Mouse (Mus musculus): Measurements from ENCODE around the gene Loxl1. TPM values are rescaled to one million over a fixed set of nuclear protein-coding genes. Genes with fewer than 3 reads are reported as not detected.

The Loxl1 gene
- polyA plus RNA-seq (2015; fragmentation: Nextera tagmentation; extraction: Ambion mirVana) = 54.6 and 78.1 TPM in 2 replicates

GRCm38 (mm10) chr9:58312944-58313359, at the start of gene Loxl1:
Loxl1 (minus strand) TSS chr9:58313186.
- no peaks in the 10 kb centered on the region for H3K36me3 ChIP-seq
- H3K27me3 ChIP-seq = no peaks in the 10 kb centered on the region; the same call in 1 of the 2 replicates
- WGBS = 1% methylated on average over 21 of the region's 21 CpGs
- peak; percentile 44; the same call in 1 of the 2 replicates for ATAC-seq (replicated peaks; ENCODE audit: insufficient number of reproducible peaks, insufficient read depth, low FRiP score, low read depth)
- H3K4me2 ChIP-seq = peak within 1 kb of the TSS; percentile 79
- no peaks in the 10 kb centered on the region for H3K9me3 ChIP-seq (replicated peaks)
- H3K9ac ChIP-seq = peak within 1 kb of the TSS; percentile 63
- H3K4me3 ChIP-seq = peak within 1 kb of the TSS; percentile 56
- H3K4me1 ChIP-seq (replicated peaks) = peaks cover 76% of the 10 kb centered on the region
- H3K27ac ChIP-seq = peak within 1 kb of the TSS; percentile 79

DNA sequence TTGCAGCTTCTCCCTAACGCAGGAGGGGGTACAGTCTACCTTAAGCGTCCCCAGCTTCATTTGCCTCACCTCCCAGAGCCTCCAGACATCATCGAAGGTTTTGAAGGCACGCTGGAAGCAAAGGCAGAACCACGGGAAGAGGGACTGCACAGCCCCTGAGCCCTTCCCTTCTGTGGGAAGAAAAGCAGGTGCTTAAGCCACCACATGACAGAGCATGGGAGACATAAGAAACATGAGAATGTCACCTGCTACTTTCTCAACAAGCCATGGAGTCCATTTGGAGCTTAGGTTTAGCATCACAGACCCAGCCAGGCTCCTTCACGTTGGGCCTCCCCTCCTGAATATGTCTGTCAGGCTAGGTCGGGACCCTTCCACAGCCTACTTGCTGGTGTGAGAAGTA, 49.0 kb upstream of the Loxl1 start:
- H3K9me3 ChIP-seq (replicated peaks) = no peaks in the 10 kb centered on the region
- no peak overlapping the region for H3K9ac ChIP-seq
- 71% methylated on average over 7 of the region's 7 CpGs for WGBS
- no peak overlapping the region for H3K4me3 ChIP-seq
- no peaks in the 10 kb centered on the region for H3K4me1 ChIP-seq (replicated peaks)
- H3K4me2 ChIP-seq = no peak overlapping the region
- no peak for ATAC-seq (replicated peaks; ENCODE audit: insufficient number of reproducible peaks, insufficient read depth, low FRiP score, low read depth)
- H3K27ac ChIP-seq = no peak overlapping the region
- H3K27me3 ChIP-seq = no peaks in the 10 kb centered on the region; the same call in 1 of the 2 replicates
- no peaks in the 10 kb centered on the region for H3K36me3 ChIP-seq

DNA sequence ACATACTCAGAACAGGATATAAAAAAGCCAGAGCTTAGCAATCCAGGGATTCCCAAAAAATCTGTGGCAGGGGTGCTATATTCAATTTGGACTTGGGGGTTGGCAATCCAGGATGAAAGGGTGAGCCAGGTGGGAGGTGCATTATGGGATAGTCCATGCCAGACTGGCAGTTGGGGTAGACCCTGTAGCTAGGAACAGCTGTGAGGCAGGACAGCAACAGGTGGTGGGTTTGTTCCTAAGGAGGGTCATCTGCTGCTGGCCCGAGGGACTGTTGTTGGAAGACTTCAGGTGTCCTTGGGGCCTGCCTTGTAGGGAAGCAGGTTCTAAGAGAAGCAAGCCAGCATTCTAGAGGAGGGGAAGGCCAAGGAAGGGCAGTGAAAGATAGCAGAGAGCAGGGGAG, 48.4 kb upstream of the Loxl1 start:
- Histone ChIP-seq H3K27me3 (no peaks in the 10 kb centered on the region; the same call in 1 of the 2 replicates), H3K9ac (no peak overlapping the region), H3K4me1 (replicated peaks) (no peaks in the 10 kb centered on the region), H3K4me3 (no peak overlapping the region), H3K36me3 (no peaks in the 10 kb centered on the region), H3K4me2 (no peak overlapping the region), H3K27ac (no peak overlapping the region), H3K9me3 (replicated peaks) (no peaks in the 10 kb centered on the region)
- ATAC-seq (replicated peaks; ENCODE audit: insufficient number of reproducible peaks, insufficient read depth, low FRiP score, low read depth) = no peak
- 94% methylated on average over 1 of the region's 1 CpGs for WGBS

DNA sequence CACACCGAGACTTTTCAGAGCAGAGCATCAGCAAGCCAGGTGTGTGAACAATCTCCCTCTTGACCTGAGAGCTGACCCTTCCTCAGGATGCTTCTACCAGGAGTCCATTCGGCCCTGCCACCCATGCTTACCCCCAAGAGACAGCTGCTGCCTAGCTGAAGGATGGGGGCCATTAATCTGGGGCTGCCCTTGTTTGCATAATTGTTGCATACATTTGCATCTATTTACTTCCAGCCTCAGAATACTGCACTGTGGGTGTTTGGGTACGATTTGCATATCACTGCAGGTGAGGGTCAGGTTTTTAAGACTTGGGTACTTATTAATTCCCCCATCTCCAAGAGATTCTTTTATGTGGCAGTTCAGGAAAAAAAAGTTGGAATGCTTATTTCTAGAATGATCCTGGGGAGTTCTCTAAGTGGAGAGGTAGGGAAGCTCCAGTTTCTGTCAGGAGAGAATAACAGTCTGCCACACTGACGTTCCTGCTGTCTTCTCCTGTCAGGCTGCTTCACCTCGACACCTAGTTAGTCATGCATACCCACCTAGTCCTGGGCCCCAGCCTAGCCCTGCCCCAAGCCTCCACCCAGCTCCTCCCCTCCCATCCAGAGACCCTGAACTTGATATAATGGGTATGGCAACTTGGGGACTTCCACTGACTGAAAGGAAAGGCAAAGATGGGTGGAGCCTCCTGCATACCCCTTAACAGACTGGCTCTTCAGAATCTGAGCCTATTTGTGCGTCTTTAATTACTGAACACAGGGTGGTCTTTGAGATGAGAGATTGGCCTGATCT, 42.5 kb upstream of the Loxl1 start:
- WGBS = 26% methylated on average over 6 of the region's 6 CpGs
- H3K27me3 ChIP-seq = no peaks in the 10 kb centered on the region
- no peaks in the 10 kb centered on the region for H3K36me3 ChIP-seq
- no peaks in the 10 kb centered on the region for H3K4me1 ChIP-seq (replicated peaks)
- H3K9ac ChIP-seq = no peak overlapping the region
- no peak overlapping the region for H3K4me2 ChIP-seq
- H3K9me3 ChIP-seq (replicated peaks) = no peaks in the 10 kb centered on the region
- H3K27ac ChIP-seq = no peak overlapping the region
- H3K4me3 ChIP-seq = no peak overlapping the region
- no peak for ATAC-seq (replicated peaks; ENCODE audit: insufficient number of reproducible peaks, insufficient read depth, low FRiP score, low read depth)

DNA sequence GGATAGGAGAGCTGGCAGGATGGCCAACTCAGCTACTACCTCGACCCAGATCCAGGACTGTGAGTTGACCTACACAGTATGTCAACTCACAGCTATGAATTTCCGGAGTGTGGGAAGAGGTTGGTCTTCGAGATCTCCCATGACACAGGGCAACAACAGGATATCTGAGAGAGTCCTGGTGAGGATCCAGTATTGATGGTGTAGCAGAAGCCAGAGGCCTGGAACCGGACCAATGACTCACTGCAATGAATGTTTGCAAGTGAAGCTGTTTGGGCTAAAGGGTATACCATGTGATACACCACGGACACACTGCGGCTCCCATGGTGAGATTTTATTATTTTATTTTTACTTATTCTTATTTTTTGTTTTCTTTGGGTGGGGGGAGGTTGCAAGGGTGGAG, 41.7 kb upstream of the Loxl1 start:
- H3K9me3 ChIP-seq (replicated peaks) = no peaks in the 10 kb centered on the region
- WGBS = 81% methylated on average over 6 of the region's 6 CpGs
- H3K4me2 ChIP-seq = no peak overlapping the region
- no peaks in the 10 kb centered on the region for H3K27me3 ChIP-seq
- H3K36me3 ChIP-seq = no peaks in the 10 kb centered on the region
- no peak overlapping the region for H3K9ac ChIP-seq
- H3K27ac ChIP-seq = no peak overlapping the region
- no peak overlapping the region for H3K4me3 ChIP-seq
- ATAC-seq (replicated peaks; ENCODE audit: insufficient number of reproducible peaks, insufficient read depth, low FRiP score, low read depth) = no peak
- no peaks in the 10 kb centered on the region for H3K4me1 ChIP-seq (replicated peaks)

- no peaks in the 10 kb centered on the region for H3K4me1 ChIP-seq (replicated peaks)
- H3K4me2 ChIP-seq = no peak overlapping the region
- H3K36me3 ChIP-seq = no peaks in the 10 kb centered on the region
- H3K9me3 ChIP-seq (replicated peaks) = no peaks in the 10 kb centered on the region
- no peak overlapping the region for H3K4me3 ChIP-seq
- H3K9ac ChIP-seq = no peak overlapping the region
- ATAC-seq (replicated peaks; ENCODE audit: insufficient number of reproducible peaks, insufficient read depth, low FRiP score, low read depth) = no peak
- 86% methylated on average over 6 of the region's 6 CpGs for WGBS
- H3K27ac ChIP-seq = no peak overlapping the region
- no peaks in the 10 kb centered on the region for H3K27me3 ChIP-seq
Measured at GRCm38 (mm10) chr9:58353224-58353623, 40.2 kb upstream of the Loxl1 start.

- Histone ChIP-seq H3K4me3 (no peak overlapping the region), H3K4me1 (replicated peaks) (0 out of 2 replicates have a peak, but pooled peaks cover 3% of the 10 kb centered on the region), H3K4me2 (no peak overlapping the region), H3K27me3 (no peaks in the 10 kb centered on the region), H3K9me3 (replicated peaks) (no peaks in the 10 kb centered on the region), H3K36me3 (no peaks in the 10 kb centered on the region), H3K9ac (no peak overlapping the region), H3K27ac (no peak overlapping the region)
- no peak for ATAC-seq (replicated peaks; ENCODE audit: insufficient number of reproducible peaks, insufficient read depth, low FRiP score, low read depth)
- 77% methylated on average over 6 of the region's 6 CpGs for WGBS
Measured at GRCm38 (mm10) chr9:58347795-58348194, 34.8 kb upstream of the Loxl1 start.

DNA sequence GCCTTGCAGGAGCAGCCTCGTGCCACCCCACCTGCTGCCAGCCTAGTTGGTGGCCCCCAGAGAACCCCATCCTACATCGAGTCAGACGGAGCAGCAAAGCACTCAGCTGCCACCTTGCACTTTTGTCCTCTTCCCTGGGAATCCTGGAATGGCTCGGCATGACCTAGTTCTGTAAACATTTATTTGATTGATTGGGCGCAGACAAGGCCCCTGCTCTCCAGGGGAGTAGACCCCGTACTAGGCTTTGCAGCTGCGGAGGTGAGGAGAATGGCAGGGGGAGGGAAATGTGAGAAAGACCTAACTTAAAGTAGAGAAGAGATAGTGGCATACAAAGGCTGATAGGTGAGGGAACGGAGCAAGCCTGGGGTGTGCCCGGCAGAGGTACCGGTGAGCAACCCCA, 33.5 kb upstream of the Loxl1 start:
- no peaks in the 10 kb centered on the region for H3K27me3 ChIP-seq
- no peak overlapping the region for H3K4me2 ChIP-seq
- no peaks in the 10 kb centered on the region for H3K9me3 ChIP-seq (replicated peaks)
- ATAC-seq (replicated peaks; ENCODE audit: insufficient number of reproducible peaks, insufficient read depth, low FRiP score, low read depth) = no peak
- no peak overlapping the region for H3K9ac ChIP-seq
- H3K4me3 ChIP-seq = no peak overlapping the region
- WGBS = 20% methylated on average over 10 of the region's 10 CpGs
- 0 out of 2 replicates have a peak, but pooled peaks cover 3% of the 10 kb centered on the region for H3K4me1 ChIP-seq (replicated peaks)
- no peak overlapping the region for H3K27ac ChIP-seq
- no peaks in the 10 kb centered on the region for H3K36me3 ChIP-seq

- H3K9ac ChIP-seq = no peak overlapping the region
- ATAC-seq (replicated peaks; ENCODE audit: insufficient number of reproducible peaks, insufficient read depth, low FRiP score, low read depth) = no peak
- H3K9me3 ChIP-seq (replicated peaks) = no peaks in the 10 kb centered on the region
- no peaks in the 10 kb centered on the region for H3K27me3 ChIP-seq
- H3K27ac ChIP-seq = no peak overlapping the region
- WGBS = 54% methylated on average over 7 of the region's 7 CpGs
- no peak overlapping the region for H3K4me2 ChIP-seq
- H3K4me1 ChIP-seq (replicated peaks) = 0 out of 2 replicates have a peak, but pooled peaks cover 3% of the 10 kb centered on the region
- H3K36me3 ChIP-seq = no peaks in the 10 kb centered on the region
- H3K4me3 ChIP-seq = no peak overlapping the region
Measured at GRCm38 (mm10) chr9:58345963-58346362, 33.0 kb upstream of the Loxl1 start.

DNA sequence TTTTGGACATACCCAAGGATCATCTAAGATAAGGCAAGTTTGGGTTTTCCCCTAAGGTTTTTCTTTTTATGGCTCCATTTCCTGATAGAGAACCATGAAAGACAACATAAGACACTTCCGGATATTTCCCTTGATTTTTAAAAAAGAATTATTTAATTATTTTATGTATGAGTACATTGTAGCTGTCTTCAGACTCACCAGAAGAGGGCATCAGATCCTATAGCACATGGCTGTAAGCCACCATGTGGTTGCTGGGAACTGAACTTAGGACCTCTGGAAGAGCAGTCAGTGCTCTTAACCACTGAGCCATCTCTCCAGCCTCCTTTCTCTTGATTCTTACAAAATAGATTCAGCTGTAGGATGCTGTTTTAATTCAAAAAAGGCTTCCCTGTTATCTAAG, 28.8 kb upstream of the Loxl1 start:
- WGBS = 90% methylated on average over 1 of the region's 1 CpGs
- Histone ChIP-seq H3K36me3 (no peaks in the 10 kb centered on the region), H3K9ac (no peak overlapping the region), H3K4me2 (no peak overlapping the region), H3K4me1 (replicated peaks) (0 out of 2 replicates have a peak, but pooled peaks cover 3% of the 10 kb centered on the region), H3K27me3 (no peaks in the 10 kb centered on the region), H3K27ac (no peak overlapping the region), H3K9me3 (replicated peaks) (no peaks in the 10 kb centered on the region), H3K4me3 (no peak overlapping the region)
- ATAC-seq (replicated peaks; ENCODE audit: insufficient number of reproducible peaks, insufficient read depth, low FRiP score, low read depth) = no peak

GRCm38 (mm10) chr9:58336650-58337281, 23.8 kb upstream of the Loxl1 start:
- no peak overlapping the region for H3K27ac ChIP-seq
- 61% methylated on average over 8 of the region's 8 CpGs for WGBS
- H3K9me3 ChIP-seq (replicated peaks) = no peaks in the 10 kb centered on the region
- H3K4me2 ChIP-seq = no peak overlapping the region
- no peaks in the 10 kb centered on the region for H3K36me3 ChIP-seq
- H3K9ac ChIP-seq = no peak overlapping the region
- no peaks in the 10 kb centered on the region for H3K27me3 ChIP-seq
- no peak overlapping the region for H3K4me3 ChIP-seq
- no peak for ATAC-seq (replicated peaks; ENCODE audit: insufficient number of reproducible peaks, insufficient read depth, low FRiP score, low read depth)
- H3K4me1 ChIP-seq (replicated peaks) = peaks cover 2% of the 10 kb centered on the region
